Mouse (Mus musculus) ovary, postnatal 14 days (tissue): ENCODE measurements at regions not wholly inside any gene's neighbourhood (a gene's known extent, or its start where the extent isn't known, plus 50 kb on each side); places are given as distances from the start of the nearest gene placed in this dataset.

ENCODE experiments used
- DNase-seq: peaks from one replicate; pipeline ENCODE4 v3.0.0; 2022; ENCODE audit warnings: low spot score

DNA sequence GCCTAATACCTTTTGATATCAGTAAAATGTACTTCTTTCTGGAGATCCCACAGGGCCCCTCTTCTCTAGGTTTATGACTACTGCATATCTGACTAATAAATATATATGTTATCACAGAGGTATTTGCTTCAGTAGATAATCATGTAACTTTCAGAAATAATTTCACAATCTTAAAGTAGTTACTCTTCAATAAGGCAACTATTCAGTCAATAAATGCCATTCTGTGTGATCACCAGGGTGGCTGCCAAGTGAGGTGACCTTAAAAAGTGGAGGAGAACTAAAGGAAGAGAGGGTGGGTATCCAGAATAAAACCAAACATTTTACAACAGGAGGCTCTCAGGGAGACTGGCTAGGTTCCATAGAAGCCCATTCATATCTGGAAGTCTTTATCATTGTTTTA, 748.4 kb downstream of the Inhba start:
- DNase-seq, result no peak

DNA sequence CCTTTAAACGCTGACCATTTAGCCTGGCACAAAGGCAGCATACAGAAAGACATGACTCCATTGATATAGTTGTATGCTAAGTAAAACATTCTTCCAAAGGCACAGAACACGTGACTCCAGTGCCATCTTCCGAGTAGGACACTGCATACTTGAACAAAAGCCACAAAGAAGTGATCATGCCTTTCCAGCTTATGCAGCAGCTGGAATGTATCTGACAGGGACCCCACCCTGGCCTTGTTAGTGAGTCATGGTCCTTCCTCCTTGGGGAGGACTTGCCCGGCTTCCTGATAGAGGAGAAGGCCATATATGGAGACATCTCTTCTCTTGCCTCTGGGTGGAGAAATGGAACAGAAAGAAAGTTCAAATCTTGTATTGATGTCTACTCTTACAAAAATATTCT, 749.8 kb downstream of the Inhba start:
- no peak for DNase-seq

DNA sequence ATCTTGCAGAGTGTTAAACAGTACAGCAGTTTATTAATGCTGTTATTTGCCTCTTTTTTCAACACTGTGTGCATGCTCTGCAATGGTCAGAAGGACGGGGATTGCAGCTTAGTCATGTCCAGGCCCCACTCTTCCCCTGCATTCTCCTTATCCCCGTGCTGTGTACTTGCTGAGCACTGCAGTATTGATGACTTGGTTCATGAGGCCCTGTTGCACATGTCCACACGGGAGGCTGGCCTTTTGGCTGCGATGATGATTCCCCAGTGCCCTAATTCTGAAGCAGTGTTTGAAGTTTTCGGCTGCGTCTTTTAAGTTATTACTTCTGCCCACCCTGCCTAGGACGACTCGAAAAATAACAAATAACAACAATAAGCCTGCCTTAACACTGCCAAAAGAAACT, 750.7 kb downstream of the Inhba start:
- no peak for DNase-seq

DNA sequence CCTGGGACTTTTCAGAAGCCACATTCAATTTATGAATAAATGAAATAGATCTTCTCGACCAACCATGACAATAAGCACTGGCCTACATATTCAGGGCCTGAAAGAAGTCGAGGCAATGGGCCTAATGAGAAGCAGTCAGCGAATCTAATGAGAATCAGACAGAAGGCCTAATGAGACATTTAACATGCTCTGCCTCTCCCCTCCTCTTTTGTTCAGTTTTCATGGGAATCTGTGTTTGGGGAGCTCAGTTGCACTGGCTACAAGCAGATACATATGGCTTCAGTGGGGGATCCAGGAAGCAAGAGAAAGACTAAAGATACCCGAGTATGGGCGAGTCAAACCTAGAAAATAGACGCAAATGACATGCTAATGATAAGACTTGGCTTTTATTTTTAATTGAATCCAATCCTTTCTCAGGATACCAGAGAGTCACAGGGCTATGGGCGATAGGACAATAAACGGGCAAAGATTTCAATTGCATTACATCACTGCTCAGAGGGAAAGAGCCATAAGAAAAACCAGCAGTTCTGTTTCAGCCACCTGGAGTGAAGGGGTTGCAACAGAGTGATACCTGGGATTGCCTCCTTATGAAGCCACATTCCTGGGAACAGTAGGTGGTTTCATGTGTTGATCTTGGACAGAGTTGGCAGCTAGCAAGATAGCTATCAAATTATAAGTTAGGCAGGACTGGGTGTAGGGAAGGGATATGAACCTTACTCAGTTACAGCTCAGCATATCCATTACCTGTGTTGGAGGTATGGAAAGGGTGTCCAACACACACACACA, 751.3 kb downstream of the Inhba start:
- no peak for DNase-seq

DNA sequence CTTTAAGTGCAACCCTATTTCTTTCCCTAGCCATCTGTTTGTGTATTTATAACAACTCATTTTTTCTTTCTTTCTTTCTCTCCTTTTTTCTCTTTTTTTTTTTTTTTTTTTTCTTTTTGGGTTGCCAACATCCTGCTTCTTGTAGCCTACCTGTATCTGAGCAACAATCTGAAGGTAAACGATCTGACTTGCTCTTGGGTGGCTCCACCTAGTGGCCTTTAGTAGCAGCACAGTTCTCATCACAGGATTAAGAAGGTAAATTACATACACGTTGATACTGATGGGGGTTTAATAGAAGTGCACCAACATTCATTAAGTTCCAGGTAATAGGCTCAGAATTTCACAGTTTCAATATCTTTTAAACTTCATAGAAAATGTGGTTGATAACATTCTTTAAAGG, 752.1 kb downstream of the Inhba start:
- DNase-seq, result peak; percentile 20

DNA sequence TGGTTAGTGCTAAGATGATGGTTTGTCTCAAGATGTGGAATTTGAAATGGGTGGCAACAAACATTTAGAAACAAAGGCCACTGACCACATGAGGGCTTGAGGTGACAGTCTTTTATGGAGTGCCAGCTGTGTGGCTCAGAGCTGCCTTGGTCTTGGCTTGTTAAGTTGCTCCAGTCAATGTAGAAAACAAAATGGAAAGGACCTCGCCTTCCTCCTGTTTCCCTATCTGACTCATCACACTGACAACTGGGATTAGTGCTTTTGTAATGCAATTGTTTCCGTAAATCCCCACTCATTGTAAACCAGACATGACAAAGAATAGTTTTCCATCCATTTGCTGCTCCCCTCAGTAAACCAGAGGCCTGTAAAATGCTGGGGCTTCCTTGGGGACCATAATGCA, 757.8 kb downstream of the Inhba start:
- DNase-seq, result no peak

DNA sequence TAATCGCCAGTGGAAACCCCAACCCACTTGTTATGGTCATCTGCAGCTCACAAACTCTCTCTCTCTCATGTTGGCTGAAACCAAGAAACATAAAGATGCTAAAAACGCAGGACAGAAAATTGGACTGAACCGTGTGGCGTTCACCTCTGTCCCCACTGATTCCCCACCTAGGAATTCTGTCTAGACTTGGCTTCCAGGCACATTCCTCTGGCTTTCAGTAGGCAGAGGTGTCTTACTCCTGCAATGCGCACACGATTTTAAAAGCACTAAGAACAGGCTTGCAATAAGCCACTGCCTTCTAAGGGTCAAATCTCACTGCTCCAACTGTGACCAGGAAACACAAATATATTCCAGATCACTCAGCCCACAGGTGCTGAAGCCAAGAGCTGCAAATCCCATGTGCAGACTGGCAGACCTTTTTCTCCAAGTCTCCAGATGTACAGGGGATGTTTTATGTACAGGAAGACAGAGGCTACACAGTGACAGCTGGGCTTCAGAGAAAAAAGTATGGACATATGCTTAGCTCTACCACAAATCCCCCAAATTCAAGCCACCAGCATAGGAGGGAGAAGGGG, 758.3 kb downstream of the Inhba start:
- no peak for DNase-seq

DNA sequence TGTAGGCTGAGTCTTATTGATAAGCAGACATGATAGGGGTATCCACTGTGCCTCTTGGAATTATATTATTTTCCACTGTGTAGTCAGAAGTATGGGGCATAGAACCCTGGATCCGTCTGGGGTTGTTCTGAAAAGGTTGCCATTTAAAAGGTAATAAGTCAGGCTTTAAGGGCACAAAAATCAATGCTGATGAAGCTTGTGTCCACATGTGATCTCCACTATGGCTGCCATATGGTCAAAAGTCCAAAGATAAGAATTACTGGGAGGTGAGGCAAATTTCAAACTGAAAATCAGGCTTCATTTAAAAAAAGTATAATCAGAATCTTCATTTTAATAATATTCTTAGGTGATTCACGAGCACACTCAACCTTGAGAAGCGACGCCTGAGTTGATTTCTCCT, 760.2 kb downstream of the Inhba start:
- DNase-seq, result no peak

DNA sequence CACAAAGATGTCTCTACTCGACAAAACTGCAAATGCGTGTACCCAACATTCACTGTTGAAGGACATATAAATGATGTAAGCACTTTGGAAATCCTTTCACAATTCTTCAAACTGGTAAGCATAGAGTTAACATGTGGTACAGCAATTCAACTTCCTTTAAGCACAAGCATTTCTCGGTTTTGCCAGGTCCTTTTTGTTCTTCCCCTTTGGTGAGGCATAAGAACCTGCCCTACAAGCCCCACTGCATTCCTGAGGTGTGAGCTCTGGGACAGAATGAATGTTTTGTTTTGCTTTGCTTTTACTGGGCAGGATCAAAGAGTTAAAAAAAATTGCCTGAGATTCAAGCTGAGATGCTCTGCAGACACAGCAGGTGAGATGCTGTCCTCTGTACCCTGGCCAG, 793.9 kb downstream of the Inhba start:
- no peak for DNase-seq
